Comparison of ENCODE assay signal across 19 mouse cellular contexts in genomic region chr16:92183477-92183876, GRCm38 (mm10).
DNase-seq lines count a peak whose midpoint lies in the region; ATAC-seq lines count a peak whose summit lies in the region.
"Had no signal": no experiment of that assay in that cellular context is flagged by ENCODE, and none has a peak within 500 bp of the region (broad histone marks: within the 10 kb centered on the region; RNA-seq: fewer than 3 reads in every experiment).

No protein-coding gene starts in this region.

- no peaks in the 10 kb centered on the region for H3K9me3 ChIP-seq in midbrain, embryonic 10.5 days (replicated peaks)
- H3K9me3 ChIP-seq in midbrain, embryonic 14.5 days (ENCODE audit: control insufficient read depth, low read length), result no peaks in the 10 kb centered on the region
- no peaks in the 10 kb centered on the region for H3K9me3 ChIP-seq in liver, embryonic 12.5 days (replicated peaks)
- no peaks in the 10 kb centered on the region for H3K9me3 ChIP-seq in liver, embryonic 15.5 days (replicated peaks)
- H3K9me3 ChIP-seq: embryonic facial prominence, embryonic 12.5 days; forebrain, embryonic 15.5 days; hindbrain, embryonic 13.5 days had no signal

- H3K4me3 ChIP-seq in midbrain, embryonic 10.5 days, result no peak overlapping the region
- no peak overlapping the region for H3K4me3 ChIP-seq in midbrain, embryonic 14.5 days (replicated peaks; ENCODE audit: low read depth, low read length)
- no peak overlapping the region for H3K4me3 ChIP-seq in liver, embryonic 12.5 days
- no peak overlapping the region for H3K4me3 ChIP-seq in liver, embryonic 15.5 days (replicated peaks)
- H3K4me3 ChIP-seq: embryonic facial prominence, embryonic 12.5 days; forebrain, embryonic 15.5 days; heart, embryonic 12.5 days; hindbrain, embryonic 13.5 days had no signal

- ATAC-seq in midbrain, embryonic 14.5 days (ENCODE audit: low FRiP score, low TSS enrichment), result no peak
- ATAC-seq in liver, embryonic 12.5 days, result peak; percentile 46; the same call in 1 of the 2 replicates
- peak; percentile 75 for ATAC-seq in liver, embryonic 15.5 days (ENCODE audit: insufficient read depth)
- ATAC-seq: forebrain, embryonic 15.5 days; hindbrain, postnatal 0 days had no signal

- H3K9ac ChIP-seq in midbrain, embryonic 14.5 days (replicated peaks; ENCODE audit: low read length), result no peak overlapping the region
- no peak overlapping the region for H3K9ac ChIP-seq in liver, embryonic 12.5 days
- no peak overlapping the region for H3K9ac ChIP-seq in liver, embryonic 15.5 days
- H3K9ac ChIP-seq: embryonic facial prominence, embryonic 12.5 days; forebrain, embryonic 15.5 days; heart, embryonic 12.5 days; hindbrain, embryonic 13.5 days had no signal

- H3K27ac ChIP-seq in midbrain, embryonic 10.5 days (replicated peaks), result peak overlapping the region; percentile 23; the same call in 1 of the 2 replicates
- H3K27ac ChIP-seq in midbrain, embryonic 14.5 days (replicated peaks; ENCODE audit: low read depth, low read length), result no peak overlapping the region
- H3K27ac ChIP-seq in liver, embryonic 12.5 days, result no peak overlapping the region
- peak overlapping the region; percentile 48 for H3K27ac ChIP-seq in liver, embryonic 15.5 days (replicated peaks)
- H3K27ac ChIP-seq: embryonic facial prominence, embryonic 12.5 days; forebrain, embryonic 15.5 days; hindbrain, embryonic 13.5 days; hindbrain, postnatal 0 days had no signal

- H3K27me3 ChIP-seq in midbrain, embryonic 10.5 days (ENCODE audit: low read depth, poor library complexity, severe bottlenecking), result no peaks in the 10 kb centered on the region
- no peaks in the 10 kb centered on the region for H3K27me3 ChIP-seq in midbrain, embryonic 14.5 days (ENCODE audit: control insufficient read depth, insufficient read depth, low read length)
- no peaks in the 10 kb centered on the region for H3K27me3 ChIP-seq in liver, embryonic 12.5 days (replicated peaks)
- H3K27me3 ChIP-seq in liver, embryonic 15.5 days, result no peaks in the 10 kb centered on the region
- H3K27me3 ChIP-seq: embryonic facial prominence, embryonic 12.5 days; forebrain, embryonic 15.5 days; hindbrain, embryonic 13.5 days had no signal

- DNase-seq in midbrain, embryonic 10.5 days (ENCODE audit: low spot score), result no peak
- DNase-seq in midbrain, embryonic 14.5 days, result no peak
- peak; percentile 82 for DNase-seq in yolk sac, embryonic 10.5 days (ENCODE audit: low spot score)
- DNase-seq in thymus, postnatal 25 days, result no peak
- no peak for DNase-seq in ovary, postnatal 10 days (ENCODE audit: low spot score)
- DNase-seq: adrenal gland, postnatal 10 days; cerebellum, adult 11 months; cerebellum, adult 8-10 months; cerebellum, postnatal 14 days; gastrocnemius, postnatal 36 days; heart, adult 18-20 months; heart, postnatal 4 days had no signal

- H3K36me3 ChIP-seq in midbrain, embryonic 10.5 days, result no peaks in the 10 kb centered on the region
- no peaks in the 10 kb centered on the region for H3K36me3 ChIP-seq in midbrain, embryonic 14.5 days (ENCODE audit: control insufficient read depth, insufficient read depth, low read length)
- no peaks in the 10 kb centered on the region for H3K36me3 ChIP-seq in liver, embryonic 12.5 days
- H3K36me3 ChIP-seq in liver, embryonic 15.5 days (replicated peaks), result no peaks in the 10 kb centered on the region
- H3K36me3 ChIP-seq: embryonic facial prominence, embryonic 12.5 days; forebrain, embryonic 15.5 days; heart, embryonic 12.5 days; hindbrain, embryonic 13.5 days had no signal

- no peak overlapping the region for H3K4me2 ChIP-seq in midbrain, embryonic 14.5 days (ENCODE audit: low read length)
- no peak overlapping the region for H3K4me2 ChIP-seq in liver, embryonic 12.5 days
- H3K4me2 ChIP-seq in liver, embryonic 15.5 days, result no peak overlapping the region
- H3K4me2 ChIP-seq: embryonic facial prominence, embryonic 12.5 days; forebrain, embryonic 15.5 days; heart, embryonic 12.5 days; hindbrain, embryonic 13.5 days had no signal

- no peaks in the 10 kb centered on the region for H3K4me1 ChIP-seq in midbrain, embryonic 10.5 days
- H3K4me1 ChIP-seq in midbrain, embryonic 14.5 days (ENCODE audit: control insufficient read depth, insufficient read depth, low read length), result no peaks in the 10 kb centered on the region
- 0 out of 2 replicates have a peak, but pooled peaks cover 10% of the 10 kb centered on the region for H3K4me1 ChIP-seq in liver, embryonic 12.5 days
- H3K4me1 ChIP-seq in liver, embryonic 15.5 days (replicated peaks), result no peaks in the 10 kb centered on the region
- H3K4me1 ChIP-seq: embryonic facial prominence, embryonic 12.5 days; forebrain, embryonic 15.5 days; hindbrain, embryonic 13.5 days had no signal

- 61% methylated on average over 4 of the region's 4 CpGs for WGBS in midbrain, embryonic 10.5 days
- 62% methylated on average over 4 of the region's 4 CpGs for WGBS in midbrain, embryonic 14.5 days
- 47% methylated on average over 4 of the region's 4 CpGs for WGBS in liver, embryonic 12.5 days (ENCODE audit: insufficient replicate concordance)
- 40% methylated on average over 4 of the region's 4 CpGs for WGBS in liver, embryonic 15.5 days (ENCODE audit: insufficient replicate concordance)

Comparison
In these comparisons a context has a peak if more than half of its experiments do, and no peak if none do; other contexts are left out.
1. H3K27ac ChIP-seq: peak in midbrain, embryonic 10.5 days (single experiment) and liver, embryonic 15.5 days (single experiment); none in midbrain, embryonic 14.5 days (single experiment) and liver, embryonic 12.5 days (single experiment).